Mouse (Mus musculus): ENCODE data around the gene Tubb3.
"Not testable (repeated sequence)": the region's sequence is repeated elsewhere in the genome, so short reads cannot be mapped to it uniquely, and the experiment has no call there.

The Tubb3 gene

GRCm38 (mm10) chr8:123433241-123433974 lies 22.2 kb downstream of the Tubb3 start:
- DNase-seq: not testable (repeated sequence)

DNA sequence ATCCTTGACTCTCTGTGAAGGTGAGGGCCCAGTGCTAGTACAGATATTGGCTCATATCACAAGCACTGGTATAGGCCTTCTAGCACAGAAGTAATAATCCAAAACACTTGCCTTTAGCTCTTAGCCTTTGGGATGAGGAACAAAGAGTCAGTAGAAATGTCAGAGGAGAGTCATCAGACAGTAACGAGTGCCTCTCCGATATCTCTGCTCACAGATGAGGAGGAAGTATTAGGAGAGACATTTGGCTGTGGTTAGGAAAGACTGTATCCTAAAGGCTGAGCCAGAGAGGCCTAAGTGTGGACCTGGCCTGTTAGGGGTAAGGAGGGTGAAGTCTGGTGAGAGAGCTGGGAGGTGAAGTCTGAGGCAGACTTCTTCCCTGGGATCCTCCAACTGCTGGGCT lies 30.6 kb downstream of the Tubb3 start:
- no peak for DNase-seq

- DNase-seq: no peak
Observed at GRCm38 (mm10) chr8:123442351-123442750, 31.1 kb downstream of the Tubb3 start.

GRCm38 (mm10) chr8:123442871-123443575 lies 31.8 kb downstream of the Tubb3 start:
- peak; percentile 96 for DNase-seq

- DNase-seq: peak; percentile 79
Observed at GRCm38 (mm10) chr8:123443576-123443921, 32.3 kb downstream of the Tubb3 start.

- no peak for DNase-seq
Observed at GRCm38 (mm10) chr8:123444131-123444530, 32.9 kb downstream of the Tubb3 start.

- no peak for DNase-seq
Observed at GRCm38 (mm10) chr8:123445981-123446380, 34.8 kb downstream of the Tubb3 start.

GRCm38 (mm10) chr8:123446799-123447198 lies 35.6 kb downstream of the Tubb3 start:
- DNase-seq: no peak

DNA sequence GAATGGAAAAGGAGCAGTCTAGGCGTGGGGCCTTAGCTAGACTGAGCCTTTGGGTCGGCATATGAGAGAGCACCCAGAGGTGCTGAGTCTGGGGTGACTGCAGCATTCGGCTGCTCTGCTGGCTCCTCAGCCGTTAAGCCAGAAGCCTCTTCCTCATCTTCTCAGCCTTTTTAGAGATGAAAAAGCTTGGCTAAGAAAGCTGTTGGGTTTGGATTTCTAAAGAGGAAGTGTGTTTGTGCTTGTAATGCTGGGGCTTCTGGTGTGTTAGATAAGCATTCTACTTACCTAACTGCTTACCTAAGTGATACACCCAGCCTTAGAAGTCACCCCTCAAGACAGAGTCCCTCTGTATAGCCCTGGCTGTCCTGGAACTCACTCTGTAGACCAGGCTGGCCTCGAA lies 39.6 kb downstream of the Tubb3 start:
- DNase-seq: no peak

DNA sequence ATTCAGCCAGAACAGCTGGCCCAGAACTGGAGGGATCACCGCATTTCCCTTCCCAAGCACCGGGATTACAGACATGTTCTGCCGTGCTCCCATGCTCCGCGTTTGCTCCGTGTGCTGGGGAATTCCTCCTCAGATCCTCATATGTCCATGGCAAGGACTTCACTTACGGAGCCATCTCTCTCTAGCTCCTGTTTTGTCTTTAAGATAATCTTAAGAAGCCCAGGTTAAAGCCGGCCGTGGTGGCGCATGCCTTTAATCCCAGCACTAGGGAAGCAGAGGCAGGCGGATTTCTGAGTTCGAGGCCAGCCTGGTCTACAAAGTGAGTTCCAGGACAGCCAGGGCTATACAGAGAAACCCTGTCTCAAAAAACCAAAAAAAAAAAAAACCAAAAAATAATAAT lies 40.5 kb downstream of the Tubb3 start:
- DNase-seq: not testable (repeated sequence)

DNA sequence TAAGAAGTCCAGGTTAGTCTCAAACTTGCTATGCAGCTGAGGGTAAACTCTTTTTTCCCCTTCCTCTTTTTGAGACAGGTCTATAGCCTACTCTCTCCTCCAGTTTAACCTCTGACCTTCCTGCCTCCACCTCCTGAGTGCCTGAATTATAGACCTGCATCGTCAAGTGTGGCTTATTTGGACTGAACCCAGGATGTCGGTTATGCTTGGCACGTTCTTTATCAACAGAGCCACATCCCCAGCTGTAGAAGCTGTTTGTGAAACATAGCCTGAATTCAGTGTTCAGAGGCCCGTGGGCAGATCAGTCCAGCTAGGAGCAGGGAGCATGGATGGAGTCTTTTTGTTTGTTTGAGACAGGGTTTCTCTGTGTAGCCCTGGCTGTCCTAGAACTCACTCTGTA lies 40.9 kb downstream of the Tubb3 start:
- DNase-seq: no peak

- DNase-seq: no peak
Observed at GRCm38 (mm10) chr8:123453291-123453690, 42.1 kb downstream of the Tubb3 start.

- no peak for DNase-seq
Observed at GRCm38 (mm10) chr8:123453951-123454350, 42.7 kb downstream of the Tubb3 start.

- DNase-seq: no peak
Observed at GRCm38 (mm10) chr8:123454559-123454958, 43.3 kb downstream of the Tubb3 start.

GRCm38 (mm10) chr8:123463651-123464050 lies 52.4 kb downstream of the Tubb3 start:
- no peak for DNase-seq

- DNase-seq: no peak
Observed at GRCm38 (mm10) chr8:123467476-123467875, 56.3 kb downstream of the Tubb3 start.

Measured in kidney, postnatal 14 days (tissue).